Mouse (Mus musculus): ENCODE results near the gene Lsamp. TPM values are rescaled to one million over a fixed set of nuclear protein-coding genes. Genes with fewer than 3 reads are reported as not detected.
A peak's percentile ranks its signal among the peaks of the same experiment; 100 is the strongest.

The Lsamp gene
- total RNA-seq, 2 experiments from 2014 or later: 375 to 426 TPM

DNA sequence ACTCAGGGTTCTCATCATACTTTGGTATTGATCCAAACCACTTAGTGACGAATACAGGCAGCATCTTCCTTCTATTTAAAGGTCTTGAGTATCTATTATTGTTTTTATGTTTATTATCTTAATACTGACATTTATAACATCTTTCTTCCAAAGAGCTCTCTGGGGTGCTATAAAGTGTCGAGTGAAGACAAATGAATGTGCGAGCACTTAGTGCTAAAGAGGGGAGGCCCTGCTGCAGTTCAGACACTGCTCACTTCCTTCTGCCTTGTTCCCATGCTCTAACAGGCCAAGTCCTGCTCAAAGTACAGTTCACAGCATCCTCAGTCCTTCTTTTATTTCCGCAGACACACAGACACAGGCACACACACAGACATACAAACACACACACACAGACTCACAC, 1537.4 kb downstream of the Lsamp start:
- no peak for DNase-seq (ENCODE audit: low spot score in 2 of 2)

DNA sequence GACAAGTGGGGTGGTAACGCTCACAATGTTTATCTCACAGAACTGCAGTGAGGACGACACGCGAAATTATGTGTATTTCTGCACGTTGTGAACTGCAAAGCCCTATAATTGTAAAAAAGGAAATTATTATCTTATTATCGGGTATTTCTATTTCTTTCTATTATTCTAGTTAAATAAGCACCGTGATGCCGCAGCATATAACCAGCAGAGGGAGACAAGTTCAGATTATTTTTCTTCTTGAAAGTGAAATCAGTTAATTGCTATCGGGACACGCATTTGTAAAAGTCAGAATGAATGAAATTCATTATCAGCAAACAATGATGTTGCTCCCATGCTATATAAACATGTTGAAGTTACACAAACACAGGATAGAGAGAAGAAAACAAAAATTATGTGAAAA, 1540.1 kb downstream of the Lsamp start:
- peak in 1 of 2 experiments; percentile 72 for DNase-seq (ENCODE audit: low spot score in 2 of 2)

DNA sequence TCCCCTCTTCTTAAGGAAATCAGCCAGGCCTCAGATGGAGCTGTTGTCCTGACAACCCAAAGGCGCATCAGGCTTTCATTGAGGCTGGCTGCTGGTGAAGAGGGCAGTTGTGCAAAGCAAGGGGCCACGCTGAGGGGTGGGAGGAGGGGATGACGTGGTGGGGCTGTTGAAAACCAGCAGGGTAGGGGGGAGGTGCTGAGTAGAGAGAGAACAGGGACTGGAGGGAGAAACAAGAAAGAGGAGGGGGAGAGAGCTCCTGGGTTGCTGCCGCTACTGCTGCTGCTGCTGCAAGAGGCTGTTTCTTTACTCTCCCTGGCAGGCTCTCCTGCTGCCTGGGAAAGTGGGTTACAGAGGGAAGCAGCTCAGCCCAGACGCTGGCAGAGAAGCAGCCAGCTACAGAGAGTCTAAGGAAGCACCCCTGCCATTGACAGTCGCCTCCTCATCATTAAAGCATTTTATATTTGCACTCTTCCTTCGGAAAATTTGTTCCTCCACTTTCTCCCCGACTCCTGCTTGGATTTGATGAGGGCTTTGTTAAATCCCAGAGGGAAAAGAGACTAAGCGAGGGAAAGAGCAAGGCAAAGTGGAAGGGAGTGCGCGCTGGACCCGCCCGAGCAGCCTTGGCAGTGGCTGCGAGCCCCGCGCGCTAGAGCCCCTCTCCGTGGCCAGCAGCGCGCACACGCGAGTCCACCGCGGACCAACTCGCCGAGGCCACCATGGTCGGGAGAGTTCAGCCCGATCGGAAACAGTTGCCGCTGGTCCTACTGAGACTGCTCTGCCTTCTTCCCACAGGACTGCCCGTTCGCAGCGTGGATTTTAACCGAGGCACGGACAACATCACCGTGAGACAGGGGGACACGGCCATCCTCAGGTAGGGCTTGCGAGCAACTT, 1548.7 kb downstream of the Lsamp start:
- peak; percentile 56 to 63 for DNase-seq (ENCODE audit: low spot score in 2 of 2)

DNA sequence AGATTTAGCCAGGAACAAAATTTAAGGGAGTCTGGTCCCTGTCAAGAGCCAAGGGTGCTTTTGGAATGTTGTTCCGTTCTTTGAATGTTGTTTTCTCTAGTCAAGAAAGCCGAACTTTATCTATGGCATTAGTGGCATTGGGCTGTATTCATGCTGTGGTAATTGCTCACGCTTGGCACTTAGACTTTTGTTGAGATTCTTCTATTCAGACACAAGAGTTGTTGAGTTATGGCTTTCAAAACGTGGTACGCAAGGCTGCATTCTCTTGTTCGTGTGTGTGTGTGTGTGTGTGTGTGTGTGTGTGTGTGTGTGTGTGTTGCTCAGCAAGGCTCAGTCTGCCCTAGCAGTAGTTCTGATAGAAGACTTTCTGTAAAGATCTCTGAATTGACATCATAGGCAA, 1549.5 kb downstream of the Lsamp start:
- no peak for DNase-seq (ENCODE audit: low spot score in 2 of 2)

DNA sequence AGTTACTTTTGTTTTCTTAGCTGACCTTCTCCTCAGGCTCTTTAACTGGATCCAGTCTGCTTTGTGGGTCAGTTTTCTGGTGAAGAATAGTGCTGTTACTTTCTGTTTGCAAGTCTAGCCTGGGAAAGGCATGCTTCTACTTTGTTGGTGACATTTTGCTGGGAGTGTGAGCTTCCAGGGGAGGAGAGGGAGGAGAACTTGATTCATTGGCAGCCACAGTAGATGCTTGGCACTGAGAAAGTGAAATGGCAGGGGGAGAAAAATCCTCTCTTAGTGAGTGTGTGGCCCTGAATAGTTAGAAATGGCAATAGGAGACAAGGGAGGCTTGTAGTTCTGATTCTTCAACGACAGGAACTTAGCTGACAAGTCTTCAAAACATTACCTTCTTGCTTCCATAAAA, 1551.6 kb downstream of the Lsamp start:
- DNase-seq (ENCODE audit: low spot score in 2 of 2): peak in 1 of 2 experiments; percentile 32

DNA sequence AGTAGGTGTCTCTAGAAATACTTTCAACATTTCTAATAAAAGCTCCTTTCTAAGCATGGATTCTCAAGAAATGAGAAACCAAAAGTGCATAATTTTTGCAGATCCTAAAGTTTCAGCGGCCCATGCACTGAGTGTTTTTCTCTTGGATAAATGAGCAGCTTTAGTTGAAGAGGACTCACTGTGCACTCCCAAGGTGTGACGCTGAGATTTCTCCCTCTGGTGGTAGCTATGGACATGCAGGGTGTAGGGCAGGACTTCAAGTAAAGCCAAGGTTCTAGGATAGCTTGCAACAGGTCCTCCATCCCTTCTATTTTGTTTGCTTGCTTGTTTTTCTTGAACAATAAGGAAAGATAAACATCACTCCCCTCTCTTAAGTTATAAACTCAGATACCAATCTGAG, 1558.5 kb downstream of the Lsamp start:
- no peak for DNase-seq (ENCODE audit: low spot score in 2 of 2)

DNA sequence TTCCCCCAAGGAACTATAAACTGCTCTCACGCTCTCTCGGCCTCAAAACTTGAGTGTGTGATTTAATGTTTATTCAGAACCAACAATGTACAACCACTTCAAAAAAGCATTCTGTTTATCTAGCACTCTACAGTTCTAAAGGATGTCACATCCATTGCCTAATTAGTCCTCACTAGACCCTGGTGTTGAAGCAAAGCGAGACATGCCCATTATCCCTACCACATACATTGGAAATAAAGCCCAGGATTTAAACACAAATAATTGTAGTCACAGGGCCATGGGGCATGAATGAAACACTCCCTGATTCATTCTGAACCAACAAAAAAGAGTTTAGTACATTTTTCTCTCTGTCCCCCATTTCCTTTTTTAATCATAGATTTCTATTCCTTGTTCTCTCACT, 1567.0 kb downstream of the Lsamp start:
- no peak for DNase-seq (ENCODE audit: low spot score in 2 of 2)

DNA sequence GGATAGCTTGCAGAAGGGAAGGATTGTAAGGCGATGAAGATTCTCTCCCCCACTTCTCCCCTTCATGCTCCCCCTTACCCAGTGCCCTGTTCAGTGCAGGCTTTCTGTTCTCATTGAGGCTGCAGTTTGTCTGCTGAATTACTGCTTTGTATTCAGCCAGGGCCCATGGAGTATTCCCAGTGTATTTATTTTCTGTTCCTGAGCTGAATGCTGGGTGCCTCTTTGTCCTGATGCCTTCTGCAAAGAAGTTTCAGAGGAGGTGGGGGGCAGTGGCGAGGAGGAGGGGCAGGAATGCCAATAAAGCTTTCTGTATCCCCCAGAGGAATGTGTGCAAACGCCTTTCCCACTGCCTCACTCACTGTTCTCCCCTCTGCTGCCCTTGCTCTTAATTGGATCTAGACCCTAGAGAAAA, 1567.7 kb downstream of the Lsamp start:
- peak; percentile 22 to 55 for DNase-seq (ENCODE audit: low spot score in 2 of 2)

DNA sequence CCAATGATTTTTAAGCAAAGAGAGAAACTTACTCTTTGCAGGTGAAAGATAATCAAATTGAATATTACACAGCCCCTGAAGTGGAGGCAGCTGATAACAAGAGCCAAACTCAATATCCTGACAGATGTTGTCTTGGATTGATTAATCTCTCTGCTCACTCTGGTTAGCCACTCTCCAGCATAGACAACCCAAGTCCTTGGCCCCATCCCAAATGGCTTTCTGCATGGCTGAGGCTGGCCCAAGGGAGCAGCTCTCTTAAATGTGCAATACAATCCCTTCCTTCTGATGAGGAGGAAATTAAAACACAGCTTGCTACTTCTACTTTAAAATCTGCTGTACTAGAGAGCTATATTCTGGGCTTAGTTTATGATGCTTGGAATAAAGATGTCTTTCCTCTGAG, 1572.9 kb downstream of the Lsamp start:
- no peak for DNase-seq (ENCODE audit: low spot score in 2 of 2)

DNA sequence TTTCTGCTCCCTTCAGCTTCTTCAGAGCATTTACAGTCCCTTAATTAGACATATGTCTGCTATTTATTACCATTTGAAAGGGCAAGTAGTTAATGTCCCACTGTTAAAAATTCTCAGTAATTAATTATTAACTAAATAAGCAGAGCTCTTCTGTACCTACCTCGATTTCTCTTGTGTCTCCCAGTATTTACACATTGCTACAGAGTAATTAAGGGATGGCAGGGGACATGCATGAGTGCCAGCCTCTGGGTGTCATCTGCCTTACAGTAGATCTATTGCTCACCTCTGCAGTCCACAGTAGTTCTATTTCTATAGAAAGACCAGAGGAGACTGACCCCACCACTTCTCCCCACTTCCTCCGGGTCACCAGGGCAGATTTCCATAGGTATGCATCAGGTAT, 1581.1 kb downstream of the Lsamp start:
- DNase-seq (ENCODE audit: low spot score in 2 of 2): no peak

DNA sequence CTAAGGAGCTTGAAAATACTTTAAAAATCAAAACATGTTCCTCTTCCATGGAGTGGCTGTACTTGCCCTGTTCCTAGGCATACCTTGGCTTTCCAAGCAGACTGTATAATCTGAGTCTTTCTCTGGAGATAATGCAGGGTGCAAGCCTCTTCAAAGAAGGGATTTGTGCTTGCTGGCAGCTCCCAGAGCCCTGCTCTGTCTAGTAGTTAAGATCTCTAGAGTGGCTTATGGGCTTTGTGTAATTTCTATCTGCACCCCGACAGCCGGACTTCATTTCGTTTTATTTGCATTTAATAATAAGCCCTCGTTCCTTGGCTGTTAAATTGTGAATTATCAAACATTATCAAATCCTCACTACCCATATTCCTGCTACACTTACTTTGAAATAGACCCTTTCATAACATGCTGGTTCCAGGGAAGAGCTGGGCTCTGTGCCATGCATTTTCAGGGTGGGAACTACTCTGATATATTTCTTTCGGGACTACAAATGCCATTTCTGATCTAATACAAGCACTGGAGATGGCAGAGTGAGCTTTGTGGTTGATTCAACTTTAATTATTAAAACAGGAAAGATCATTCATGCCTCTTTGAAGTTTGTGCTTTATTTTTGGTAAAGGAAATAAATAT, 1604.6 kb downstream of the Lsamp start:
- DNase-seq (ENCODE audit: low spot score in 2 of 2): peak; percentile 11 to 58

DNA sequence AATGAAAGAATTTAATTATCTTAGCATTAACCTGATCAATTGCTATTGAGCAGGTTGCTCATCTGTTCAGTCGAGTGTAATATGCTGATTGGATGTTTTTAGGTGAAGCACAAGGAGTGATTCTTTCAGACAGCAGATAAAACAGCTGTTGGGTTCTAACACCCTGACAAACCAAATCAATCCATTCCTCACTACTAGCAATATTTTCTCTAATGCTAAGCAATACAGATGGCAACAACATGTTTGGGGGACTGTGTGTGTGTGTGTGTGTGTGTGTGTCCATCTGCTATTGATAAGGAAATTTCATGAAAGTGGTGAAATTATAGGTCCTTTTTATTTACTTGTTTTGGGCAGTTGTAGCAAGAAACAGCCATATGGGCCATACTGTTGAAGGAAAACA, 1628.1 kb downstream of the Lsamp start:
- DNase-seq (ENCODE audit: low spot score in 2 of 2): no peak

DNA sequence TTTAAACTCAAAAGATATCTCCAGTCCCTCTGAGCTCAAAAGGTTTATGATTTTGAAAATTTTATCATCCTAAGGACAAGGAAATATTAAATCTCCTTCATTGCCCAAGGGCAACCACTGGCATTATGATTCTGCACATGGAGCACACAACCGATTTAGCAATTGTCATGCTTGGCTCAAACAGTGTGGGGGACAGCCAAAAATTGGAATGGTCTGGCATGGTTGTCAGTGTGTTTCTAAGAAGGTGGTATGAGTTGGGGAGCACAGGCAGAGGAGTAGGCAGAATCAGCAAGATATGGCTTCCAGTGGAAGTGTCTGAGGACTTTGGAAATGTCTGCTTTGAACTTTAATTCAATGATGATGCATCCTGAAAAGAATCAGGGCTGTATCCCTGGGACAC, 1639.7 kb downstream of the Lsamp start:
- DNase-seq (ENCODE audit: low spot score in 2 of 2): no peak

DNA sequence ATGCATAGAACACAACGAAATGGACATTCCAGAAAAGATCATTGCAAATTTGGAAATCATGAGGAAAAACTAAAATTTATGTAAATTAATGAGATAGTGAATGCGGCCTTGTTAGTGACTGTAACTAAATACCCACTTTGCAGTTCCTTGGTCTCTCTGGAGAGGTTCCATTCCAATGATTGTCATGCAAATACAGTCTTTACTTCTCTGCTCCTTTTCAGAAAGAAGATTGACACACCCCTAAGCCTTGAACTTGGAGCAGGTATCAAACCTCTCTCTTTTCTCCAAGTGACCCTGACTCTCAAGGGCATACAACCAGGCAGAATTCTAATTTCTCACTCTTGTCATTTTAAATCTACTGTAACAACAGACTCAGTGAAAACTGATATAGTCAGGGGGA, 1649.7 kb downstream of the Lsamp start:
- DNase-seq (ENCODE audit: low spot score in 2 of 2): no peak

DNA sequence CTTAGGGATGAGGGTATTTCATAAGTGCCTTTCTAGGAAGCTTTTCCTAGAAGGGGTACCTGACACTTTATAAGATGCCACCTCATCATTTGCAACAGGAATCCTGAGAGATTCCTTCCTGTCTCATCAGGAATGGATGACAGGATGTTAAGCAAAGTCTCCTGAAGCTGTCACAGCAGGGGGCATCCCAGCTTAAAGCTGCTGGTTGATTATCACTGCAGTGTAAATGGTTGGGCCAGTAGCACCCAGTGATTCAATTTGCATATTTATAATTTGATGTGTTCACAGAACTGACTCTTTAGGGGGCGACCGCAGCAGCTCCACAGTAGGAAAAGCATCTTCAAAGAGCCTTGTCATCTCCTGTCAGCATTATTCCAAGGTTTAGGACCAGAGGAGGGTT, 1656.7 kb downstream of the Lsamp start:
- DNase-seq (ENCODE audit: low spot score in 2 of 2): no peak

DNA sequence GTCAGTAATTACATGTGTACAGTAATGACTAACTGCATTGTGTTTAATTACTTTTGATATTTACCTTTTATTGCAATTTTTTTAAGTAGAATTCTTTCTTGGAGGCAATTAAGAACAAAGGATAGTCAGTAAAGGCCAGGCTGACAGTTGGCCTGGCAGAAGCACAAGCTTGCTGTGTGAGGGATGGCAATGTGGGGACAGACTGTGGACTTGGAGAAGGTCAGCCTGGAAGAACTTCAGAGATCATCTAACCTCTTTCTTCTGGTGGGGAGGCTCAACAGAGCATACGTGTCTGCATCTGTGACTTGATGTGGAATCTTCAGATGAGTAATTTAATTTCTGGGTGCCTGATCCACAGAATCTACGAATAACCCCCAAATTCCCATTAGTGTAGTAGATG, 1669.1 kb downstream of the Lsamp start:
- DNase-seq (ENCODE audit: low spot score in 2 of 2): no peak

DNA sequence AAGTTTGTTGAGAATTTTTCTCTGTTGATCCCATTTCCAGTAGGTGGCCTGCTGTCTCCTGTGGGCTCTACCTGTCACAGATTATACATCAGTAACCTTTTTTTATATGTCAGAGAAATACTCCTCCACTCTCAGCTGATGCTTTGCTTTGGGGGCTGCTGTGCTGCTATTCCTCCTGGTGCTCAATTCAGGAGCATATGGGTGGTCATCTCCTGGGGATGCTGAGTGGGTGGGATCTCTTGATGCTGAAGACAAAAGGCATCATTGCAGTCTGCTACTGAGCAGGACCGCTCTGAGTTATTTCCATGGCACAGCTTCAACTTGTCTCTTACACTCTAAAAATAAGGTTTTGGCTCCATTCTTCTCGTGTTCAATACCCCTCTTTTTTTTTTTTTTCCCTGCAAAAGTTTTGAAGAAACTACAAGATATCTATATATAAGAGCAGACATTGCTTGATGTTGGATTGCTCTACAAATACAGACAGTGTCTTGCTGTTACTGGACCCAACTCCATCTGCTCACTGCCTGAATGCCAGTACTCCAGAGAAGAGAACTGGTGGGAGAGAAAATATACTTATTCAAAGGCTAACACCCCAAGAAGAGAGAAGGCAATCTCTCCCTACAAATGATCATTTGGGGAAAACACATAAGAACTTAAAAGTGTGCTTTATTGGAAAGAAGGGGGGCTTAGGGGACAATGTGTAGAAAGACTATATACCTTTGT, 1690.3 kb downstream of the Lsamp start:
- DNase-seq (ENCODE audit: low spot score in 2 of 2): no peak

DNA sequence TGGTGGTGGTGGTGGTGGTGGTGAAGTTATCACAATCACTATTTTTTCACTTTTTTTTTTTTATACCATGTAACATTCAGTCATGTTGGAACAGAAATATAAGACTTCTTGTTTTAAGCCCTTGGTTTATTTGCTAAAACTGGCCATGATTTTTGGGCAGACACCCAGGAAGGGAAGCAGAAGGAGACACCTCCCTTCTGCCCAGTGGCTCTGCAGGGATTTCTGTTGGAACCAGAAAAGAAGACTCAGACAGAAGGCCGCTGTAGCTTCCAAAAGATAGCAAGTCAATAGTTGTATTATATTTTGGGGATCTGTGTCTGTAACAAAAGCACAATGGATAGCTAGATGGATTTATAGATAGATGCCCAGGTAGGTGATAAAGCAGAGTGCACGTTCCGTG, 1691.6 kb downstream of the Lsamp start:
- peak in 1 of 2 experiments; percentile 20 for DNase-seq (ENCODE audit: low spot score in 2 of 2)

DNA sequence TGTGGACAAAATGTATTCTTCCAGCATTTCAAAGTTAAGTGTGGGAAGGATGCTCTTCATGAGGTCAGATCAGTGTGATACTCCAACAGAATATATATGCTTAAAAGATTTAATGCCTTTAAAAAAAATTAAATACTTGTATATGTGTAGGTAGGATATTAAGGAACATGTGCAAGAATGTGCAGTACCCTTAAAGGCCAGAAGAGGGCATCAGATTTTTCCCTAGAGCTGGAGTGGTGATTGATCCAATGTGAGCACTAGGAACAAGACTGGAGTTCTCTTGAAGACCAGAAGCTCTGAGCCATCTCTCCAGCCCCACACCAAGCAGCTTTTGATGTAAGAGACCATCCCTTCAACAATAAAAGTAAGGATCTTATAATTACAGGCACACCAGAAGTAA, 1708.3 kb downstream of the Lsamp start:
- DNase-seq (ENCODE audit: low spot score in 2 of 2): no peak

DNA sequence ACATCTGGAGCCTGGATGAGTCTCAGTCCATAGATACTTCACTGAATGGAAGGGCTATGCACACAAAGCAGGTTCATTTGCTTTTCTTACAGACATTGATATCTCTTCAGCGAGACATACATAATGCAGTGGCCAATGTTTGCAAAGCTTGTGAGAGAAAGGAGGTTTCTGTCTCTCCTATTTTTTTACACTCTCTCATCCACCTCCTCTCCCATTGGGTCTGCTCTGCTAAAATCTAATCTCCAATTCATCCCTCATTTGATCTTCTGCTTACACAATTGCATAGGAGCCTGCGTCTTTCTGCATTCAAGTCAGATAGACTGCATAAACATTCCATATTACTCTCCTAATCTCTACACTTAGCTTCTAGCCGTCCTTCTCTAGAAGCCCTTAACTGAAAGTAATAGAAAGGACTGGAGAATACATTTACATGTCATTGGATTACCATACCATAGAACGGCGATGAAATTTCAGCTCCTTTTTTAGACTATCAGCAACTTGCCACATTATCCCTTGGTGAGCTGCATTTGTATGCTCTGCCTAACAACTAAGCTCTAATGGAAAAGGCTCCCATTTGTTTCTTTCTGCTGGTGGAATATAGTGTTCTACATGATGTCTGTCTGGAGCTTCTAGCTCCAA, 1717.7 kb downstream of the Lsamp start:
- no peak for DNase-seq (ENCODE audit: low spot score in 2 of 2)

DNA sequence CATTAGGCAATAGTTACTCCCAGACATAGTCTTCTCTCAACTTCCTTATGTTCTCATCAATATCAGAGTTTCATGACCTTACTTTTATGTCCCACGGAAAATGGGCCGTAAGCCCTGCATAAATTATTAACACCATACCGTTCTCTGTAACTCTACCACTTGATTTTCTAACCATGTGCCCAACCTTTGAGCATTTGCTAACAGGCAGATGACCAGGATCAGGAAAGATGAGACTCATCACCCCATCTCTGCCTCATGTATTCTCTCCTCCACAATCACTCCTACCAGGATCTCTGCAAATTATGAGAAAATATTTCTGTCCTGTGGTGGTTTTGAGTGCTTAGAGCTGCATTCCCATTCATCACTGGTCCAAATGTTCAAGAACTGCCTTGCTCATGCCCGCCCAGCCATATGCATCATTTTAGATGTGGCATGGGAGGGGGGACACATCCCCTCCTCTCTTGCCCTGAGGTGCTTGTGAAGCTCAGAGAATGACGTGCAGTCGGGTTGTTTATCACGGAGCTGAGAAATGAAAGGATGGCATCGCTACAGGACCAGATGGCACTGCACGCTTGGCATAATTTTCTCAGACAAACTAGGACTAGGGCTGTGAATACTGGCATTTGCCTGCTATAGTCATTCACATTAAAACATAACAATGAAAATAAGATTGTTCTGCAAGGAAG, 1744.9 kb downstream of the Lsamp start:
- peak; percentile 81 to 93 for DNase-seq (ENCODE audit: low spot score in 2 of 2)

Measured in layer of hippocampus, adult 18-20 months (tissue).